Mouse (Mus musculus) spleen, postnatal 4 days (tissue): ENCODE results near the gene Mea1.

Experiments
- DNase-seq, 2 experiments: peaks; one replicate each; pipeline ENCODE4 v3.0.0; 2022; ENCODE audit warnings: low spot score in 2 of 2

Gene Mea1

DNA sequence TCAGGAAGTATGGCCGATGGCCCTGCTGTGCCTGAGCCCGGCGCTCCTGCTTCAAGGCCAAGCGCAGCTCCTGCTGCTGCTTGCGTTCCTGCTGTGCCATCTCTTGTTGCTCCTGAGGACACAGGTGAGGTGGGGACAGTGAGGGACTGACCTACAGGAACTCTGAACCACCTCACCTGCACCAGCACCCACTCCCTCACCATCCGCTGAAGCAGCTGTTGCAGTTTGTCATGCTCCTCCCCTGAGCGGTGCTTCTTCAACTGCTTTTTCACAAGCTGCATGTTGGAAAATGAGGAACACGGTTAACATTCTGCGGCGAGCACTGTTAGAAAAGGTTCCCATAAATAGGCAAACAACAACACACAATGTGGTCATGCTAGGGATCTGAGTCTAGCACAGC is 8.7 kb upstream of the Mea1 start:
- no peak for DNase-seq

DNA sequence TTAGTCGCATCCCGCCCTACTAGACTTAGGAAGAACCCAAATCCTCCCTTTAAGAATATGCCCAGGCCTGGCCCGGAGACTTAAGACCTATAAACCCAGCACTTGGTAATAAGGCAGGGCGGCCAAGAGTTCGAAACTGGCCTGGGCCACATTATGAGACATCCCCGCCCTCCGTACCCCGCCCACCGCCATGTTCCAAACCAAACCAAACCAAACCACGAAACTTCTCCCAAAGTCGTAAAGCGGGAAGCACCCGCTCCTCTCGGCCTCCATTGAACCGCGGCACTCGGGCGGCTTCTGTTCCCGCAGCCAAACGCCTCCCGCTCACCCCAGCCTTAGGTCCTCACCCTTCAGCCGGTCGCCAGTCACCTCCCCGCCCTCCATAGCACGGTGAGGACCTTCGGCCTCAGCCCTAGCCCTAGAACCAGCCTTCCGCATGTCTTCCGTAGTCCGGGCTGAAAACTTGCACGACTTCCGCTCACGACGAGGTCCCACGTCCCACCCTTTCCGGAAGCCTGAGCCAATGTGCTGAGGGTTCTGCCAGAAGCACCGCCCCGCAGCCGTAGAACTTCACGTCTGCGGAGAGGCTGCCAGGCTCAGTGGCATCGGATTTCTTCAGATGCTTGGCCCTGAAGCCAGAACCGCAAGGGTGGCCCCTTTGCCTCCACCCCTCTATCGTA is 4.6 kb upstream of the Mea1 start, which contains the start of gene Rrp36:
Gene Rrp36 (minus strand): TSS at position 503 of the 680 bp plus-strand sequence.
- DNase-seq = peak; percentile 88 to 92

DNA sequence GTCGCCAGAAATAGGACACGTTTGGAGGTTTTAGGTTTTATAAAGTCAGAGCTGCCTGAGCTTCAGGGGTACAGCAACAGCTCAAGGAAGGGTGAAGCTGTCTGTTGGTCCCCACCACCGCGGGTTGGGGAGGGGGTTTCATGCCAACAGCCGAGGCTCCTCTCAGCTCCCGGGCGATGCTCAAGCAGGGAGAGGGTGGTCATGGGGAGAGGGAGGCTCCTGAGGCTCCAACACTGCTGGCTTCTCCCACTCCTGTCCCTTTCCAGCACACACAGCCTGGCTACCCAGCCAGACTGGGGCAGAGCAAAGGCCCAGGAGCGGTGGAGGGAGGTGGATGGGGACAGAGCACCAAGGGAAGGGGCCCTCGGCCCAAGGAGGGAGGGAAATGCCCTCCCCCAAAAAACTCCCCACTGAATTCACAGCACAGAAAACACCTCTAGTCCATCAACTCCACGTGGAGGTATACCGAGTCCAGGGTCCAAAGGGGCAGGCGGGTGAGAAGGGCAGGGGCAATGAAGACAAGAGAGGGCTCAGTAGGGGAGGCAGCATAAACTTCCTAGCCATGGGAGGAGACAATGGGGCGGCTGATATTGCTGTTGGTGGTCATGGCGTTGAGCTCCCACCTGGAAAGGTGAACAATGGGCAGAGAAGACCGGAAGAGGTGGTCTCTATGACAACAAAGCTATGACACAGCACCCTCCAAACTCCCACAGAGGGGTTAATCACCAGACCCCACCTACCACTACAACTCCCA is 3.9 kb upstream of the Mea1 start:
- DNase-seq = no peak

GRCm38 (mm10) chr17:46678911-46679310 is 318 bp downstream of the Mea1 start:
- DNase-seq = no peak

DNA sequence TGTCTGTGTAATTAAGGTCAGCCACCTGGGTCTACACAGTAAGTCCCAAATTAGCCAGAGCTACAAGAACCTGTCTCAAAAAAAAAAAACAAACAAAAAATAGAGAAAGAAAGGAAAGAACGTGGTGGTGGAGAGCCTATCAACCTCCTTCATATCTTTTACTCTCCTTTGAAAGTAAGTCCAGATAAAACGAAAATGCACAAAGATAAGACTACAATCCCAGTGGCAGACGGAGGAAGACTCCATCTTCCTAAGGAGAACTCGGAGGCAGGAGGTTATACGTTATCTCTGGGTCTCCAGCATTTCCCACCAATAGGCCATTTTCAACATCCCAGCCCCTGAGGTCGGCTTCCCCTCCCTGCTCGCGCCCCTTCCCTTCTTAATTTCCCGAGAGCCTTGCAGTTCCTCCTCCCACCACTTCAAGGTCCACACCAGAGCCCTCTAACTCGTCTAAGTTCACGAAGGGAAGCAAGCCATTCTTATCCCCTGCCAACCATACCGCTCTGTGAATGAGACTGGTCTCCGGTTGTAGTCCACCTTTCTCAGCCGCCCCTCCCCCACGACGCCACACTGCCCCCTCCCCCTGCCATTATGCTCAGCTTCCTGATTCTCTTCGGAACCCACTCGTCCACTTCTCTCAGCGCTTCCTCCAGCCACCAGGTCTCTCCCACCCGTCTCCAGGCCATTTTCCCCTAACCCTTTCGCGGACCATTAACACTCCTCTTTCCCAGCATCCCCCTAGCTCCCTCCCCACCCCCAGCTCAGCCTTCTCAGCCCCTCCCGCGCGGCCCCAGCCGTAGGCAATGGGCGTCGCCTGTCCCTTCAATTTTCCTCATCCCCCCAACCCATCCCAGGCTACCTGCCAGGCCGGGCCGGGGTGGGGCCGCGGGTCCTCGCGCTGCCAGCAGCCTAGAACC is 1.5 kb downstream of the Mea1 start:
- peak; percentile 46 to 79 for DNase-seq

- DNase-seq = peak; percentile 98 to 99
Observed at GRCm38 (mm10) chr17:46680760-46681373, 2.3 kb downstream of the Mea1 start, which contains the start of gene Klhdc3. Gene Klhdc3 (minus strand): TSS chr17:46680914.

- DNase-seq = no peak
Observed at GRCm38 (mm10) chr17:46681466-46682118, 3.0 kb downstream of the Mea1 start.

DNA sequence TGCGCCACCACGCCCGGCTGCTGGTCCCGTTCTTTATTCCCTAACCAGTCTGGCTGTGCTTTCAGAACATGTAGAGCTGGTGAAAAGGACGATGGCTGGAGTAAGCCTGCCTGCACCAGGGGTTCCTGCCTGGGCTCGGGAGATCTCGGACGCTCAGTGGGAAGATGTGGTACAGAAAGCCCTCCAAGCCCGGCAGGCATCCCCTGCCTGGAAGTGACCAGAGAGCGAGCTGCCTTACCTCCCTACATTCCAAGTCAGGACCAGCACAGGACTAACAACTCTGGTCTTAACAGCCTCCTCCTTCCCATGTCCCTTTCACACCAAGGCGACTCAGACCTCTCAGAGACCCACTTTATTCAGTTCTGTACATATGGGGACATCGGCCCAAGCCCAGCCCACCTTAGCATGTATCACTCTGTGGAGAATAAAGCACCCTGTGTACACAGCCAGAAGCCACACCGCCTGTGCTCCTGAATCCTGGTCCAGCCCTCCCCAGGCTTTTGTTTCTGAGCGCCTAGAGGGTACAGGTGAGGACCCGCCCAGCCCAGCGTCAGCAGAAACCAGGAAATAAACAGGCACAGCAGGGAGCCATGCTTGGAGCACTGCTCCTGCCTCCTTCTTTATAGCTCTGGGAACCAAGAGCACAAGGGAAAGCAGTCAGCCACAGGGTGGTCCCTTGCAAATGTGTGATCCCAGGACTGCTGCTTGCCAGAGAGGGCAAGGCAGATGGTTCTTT is 4.2 kb downstream of the Mea1 start:
- no peak for DNase-seq

DNA sequence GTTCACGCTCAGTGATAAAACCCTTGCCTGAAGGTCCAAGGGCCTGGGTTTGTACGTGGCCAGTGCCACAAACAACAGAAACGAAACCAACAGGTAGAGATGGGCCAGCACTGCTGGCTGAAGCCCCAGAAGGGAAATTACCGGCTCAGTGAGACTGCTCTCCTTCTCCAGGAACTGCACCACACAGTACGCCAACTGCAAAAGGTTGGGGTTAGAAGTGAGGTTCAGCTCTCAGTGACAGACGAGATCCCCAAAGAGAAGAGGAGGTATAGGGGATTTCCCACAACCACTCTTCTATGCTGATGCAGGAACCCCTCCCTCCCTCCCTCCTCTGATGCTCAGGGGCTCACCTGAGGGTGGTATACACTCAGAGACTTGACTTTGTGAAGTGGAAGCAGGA is 7.3 kb downstream of the Mea1 start:
- no peak for DNase-seq

- DNase-seq = no peak
Observed at GRCm38 (mm10) chr17:46690665-46691064, 12.1 kb downstream of the Mea1 start.

GRCm38 (mm10) chr17:46691390-46691789 is 12.8 kb downstream of the Mea1 start:
- no peak for DNase-seq

- no peak for DNase-seq
Observed at GRCm38 (mm10) chr17:46694517-46695063, 16.0 kb downstream of the Mea1 start.

DNA sequence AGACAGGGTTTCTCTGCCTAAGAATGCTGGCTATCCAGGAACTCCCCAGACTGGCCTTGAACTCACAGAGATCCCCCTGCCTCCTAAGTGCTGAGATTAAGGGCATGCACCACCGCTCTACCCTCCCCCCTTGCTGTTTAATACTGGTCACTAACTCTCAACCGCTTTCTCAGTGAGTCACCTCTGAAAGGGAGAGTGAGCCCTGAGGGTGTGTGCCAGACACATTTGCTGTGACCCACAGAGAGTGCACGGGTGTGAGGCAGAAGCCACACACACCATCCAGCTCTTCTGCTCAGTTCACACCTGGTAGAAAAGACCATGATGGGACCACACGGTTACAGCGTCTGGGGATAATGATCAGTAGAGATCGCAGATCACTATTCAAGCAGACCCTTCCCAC is 19.9 kb downstream of the Mea1 start:
- DNase-seq = no peak

- DNase-seq = no peak
Observed at GRCm38 (mm10) chr17:46699245-46699644, 20.7 kb downstream of the Mea1 start.

- DNase-seq = no peak
Observed at GRCm38 (mm10) chr17:46699912-46700311, 21.3 kb downstream of the Mea1 start.

DNA sequence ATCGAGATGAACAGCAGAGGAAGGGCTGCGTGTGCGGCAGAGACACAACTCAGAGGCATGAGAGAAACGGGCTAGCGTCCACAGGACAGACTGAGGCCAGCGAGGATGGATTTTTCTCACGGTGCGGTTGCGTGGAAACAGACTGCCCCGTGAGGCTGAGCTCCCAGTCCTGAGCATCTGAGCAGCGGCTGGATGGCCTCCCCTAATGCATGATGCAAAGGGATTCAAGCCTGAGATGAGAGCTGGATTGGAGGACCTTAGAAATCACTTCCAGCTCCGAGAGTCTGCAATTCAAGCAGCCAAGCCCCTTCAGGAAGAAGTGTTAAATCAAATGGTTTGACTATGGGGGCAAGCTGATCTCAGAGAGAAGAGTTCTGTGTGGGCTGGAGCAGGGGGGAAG is 22.9 kb downstream of the Mea1 start:
- no peak for DNase-seq

DNA sequence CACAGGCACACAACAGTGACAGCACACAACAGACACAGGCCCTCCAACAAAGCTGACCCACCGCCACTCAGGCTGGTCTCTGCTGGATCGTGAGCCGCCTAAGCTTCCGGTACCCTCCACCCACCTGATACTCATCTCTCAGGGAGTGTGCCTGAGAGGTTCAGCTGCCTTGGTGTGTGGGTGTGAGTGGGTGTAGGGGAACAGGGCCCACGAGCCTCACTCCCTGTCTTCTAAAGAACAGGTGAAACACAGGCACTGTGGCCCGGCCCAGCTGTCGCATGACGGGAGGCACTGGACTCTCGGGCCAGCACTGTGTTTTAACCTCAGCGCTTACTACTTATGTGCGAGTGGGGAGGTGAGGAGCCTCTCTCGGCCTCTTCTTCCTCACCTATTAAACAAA is 23.5 kb downstream of the Mea1 start:
- no peak for DNase-seq

GRCm38 (mm10) chr17:46702506-46702905 is 23.9 kb downstream of the Mea1 start:
- DNase-seq = no peak

DNA sequence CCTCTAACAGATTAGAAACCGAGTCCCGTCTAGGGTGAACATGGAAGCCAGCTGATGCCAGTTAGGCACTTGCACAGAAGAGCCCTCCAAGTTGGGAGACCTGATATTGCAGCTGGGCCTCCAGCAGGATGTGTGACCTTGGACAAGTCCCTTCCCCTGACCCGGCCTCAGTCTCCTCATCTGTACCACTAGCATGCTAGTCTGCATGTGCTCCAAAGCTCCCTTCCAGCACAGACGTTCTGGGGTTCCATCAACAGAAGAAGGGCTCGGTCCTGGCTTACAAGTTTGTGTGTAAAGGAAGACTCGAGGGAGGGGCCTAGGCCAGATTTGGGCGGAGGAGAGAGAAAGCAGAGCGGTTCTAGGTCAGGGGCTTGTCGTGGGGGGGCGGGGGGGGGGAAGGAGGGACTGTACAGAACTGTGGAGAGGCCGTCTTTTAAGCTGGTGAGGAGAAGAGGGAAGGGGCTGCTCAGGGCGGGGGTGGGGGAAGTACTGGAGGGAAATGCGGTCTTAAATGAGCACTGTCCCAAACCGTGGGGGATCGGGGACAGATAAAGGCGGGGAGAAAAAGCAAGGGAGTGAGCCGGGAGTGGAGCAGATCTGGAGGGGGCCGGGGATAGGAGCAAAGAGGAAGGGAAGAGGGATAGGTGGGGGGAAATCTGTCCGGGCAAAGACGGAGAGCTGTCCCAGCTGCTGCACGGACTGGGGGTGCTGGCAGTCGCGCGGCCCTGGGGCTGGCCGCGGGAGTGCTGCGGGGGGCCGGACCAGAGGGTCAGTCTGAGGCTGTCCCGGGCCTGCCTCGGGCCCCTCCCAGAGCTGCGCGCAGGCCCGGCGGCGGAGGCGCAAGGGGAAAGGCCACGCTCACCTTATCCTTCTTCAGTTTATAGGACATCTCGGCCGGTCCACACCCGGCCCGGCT is 25.6 kb downstream of the Mea1 start:
- no peak for DNase-seq
